Mouse (Mus musculus): Measurements from ENCODE around the gene Shtn1. TPM values are rescaled to one million over a fixed set of nuclear protein-coding genes. Genes with fewer than 3 reads are reported as not detected.

Shtn1 gene
- 1.00 and 1.5 TPM in 2 replicates for polyA plus RNA-seq (2015; fragmentation: Nextera tagmentation; extraction: Ambion mirVana)

DNA sequence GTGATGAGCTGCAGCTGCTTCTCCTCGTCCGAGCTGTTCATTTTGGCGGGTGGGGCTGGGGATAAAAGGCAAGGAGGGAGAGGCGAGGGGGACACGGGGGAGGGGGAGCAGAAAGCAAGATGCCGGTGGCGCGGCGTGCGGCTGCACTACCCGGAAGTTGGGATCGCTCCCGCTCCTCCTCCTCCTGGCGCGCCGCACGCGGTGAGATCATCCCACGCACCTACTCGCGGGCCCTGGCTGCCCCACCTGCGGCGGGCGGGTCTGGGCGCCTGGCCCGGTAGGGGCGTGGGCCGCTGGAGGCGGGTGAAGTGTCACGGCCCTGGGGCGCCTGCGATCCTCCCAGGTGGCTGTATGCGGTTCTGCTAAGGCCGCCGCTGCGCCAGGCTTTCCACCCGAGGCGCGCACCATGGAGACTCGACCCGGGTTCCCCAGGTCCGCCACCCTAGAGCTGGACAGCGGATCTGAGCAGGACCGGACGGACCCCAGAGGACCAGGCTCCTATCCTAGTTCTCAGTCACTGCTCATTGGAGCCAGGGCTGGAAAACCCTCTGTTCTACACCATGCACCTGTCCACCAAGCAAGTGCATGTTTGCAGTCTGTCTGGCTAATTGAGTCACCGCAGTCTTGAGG is at the start of gene Shtn1:
Gene Shtn1 (minus strand): TSS at position 629 of the 630 bp plus-strand sequence.
- peak within 1 kb of the TSS; percentile 98 for H3K4me2 ChIP-seq
- ATAC-seq (replicated peaks; ENCODE audit: insufficient number of reproducible peaks, insufficient read depth, low FRiP score, low read depth), result peak; percentile 47; the same call in 1 of the 2 replicates
- H3K27ac ChIP-seq, result no peak within 1 kb of the TSS
- peaks cover 8% of the 10 kb centered on the region for H3K4me1 ChIP-seq (replicated peaks)
- H3K4me3 ChIP-seq, result peak within 1 kb of the TSS; percentile 63
- peaks cover 57% of the 10 kb centered on the region for H3K27me3 ChIP-seq
- H3K36me3 ChIP-seq, result no peaks in the 10 kb centered on the region
- H3K9ac ChIP-seq, result peak within 1 kb of the TSS; percentile 46
- 1% methylated on average over 39 of the region's 46 CpGs for WGBS
- H3K9me3 ChIP-seq (replicated peaks), result no peaks in the 10 kb centered on the region

DNA sequence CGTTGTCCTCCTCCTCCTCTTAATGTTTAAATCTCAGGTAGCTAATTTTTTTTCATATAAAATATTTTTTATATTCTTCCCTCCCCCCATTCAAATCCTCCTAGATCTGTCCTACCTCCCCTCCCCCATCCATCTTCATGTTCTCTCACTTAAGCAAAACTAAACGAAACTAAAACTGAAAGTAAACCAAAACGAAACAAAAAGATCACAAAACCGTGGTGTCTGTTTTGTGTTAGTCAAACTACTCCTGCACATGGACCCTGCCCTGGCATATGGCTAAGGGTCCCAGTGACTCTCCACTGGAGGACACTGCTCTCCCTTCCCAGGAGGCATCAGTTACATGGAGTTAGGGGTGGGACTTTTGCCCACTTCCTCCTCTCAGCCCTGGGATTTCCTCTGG is 38.3 kb upstream of the Shtn1 start:
- Histone ChIP-seq H3K36me3 (no peaks in the 10 kb centered on the region), H3K27ac (no peak overlapping the region), H3K27me3 (no peaks in the 10 kb centered on the region), H3K4me2 (no peak overlapping the region; the same call in 1 of the 2 replicates), H3K4me1 (replicated peaks) (no peaks in the 10 kb centered on the region), H3K9me3 (replicated peaks) (no peaks in the 10 kb centered on the region), H3K4me3 (no peak overlapping the region), H3K9ac (no peak overlapping the region)
- WGBS, result 58% methylated on average over 4 of the region's 4 CpGs
- ATAC-seq (replicated peaks; ENCODE audit: insufficient number of reproducible peaks, insufficient read depth, low FRiP score, low read depth), result no peak

DNA sequence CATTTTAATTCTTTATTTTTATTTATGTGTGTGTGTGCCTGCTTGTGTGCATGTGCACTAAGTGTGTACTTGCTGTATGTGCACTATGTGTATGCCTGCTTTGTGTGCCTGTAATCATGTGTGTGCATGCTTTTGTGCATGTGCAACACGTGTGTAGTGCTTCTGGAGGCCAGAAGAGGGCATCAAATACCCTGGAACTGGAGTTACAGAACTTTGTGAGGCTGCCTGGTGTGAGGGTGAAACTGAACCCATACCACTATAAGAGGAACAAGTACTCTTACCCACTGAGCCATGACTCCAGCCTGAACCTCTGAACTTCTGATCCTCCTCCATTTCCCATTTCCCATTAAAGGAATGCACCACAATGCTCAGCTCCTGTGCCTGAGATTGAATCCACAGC is 34.0 kb upstream of the Shtn1 start:
- Histone ChIP-seq H3K36me3 (no peaks in the 10 kb centered on the region), H3K4me3 (no peak overlapping the region), H3K9ac (no peak overlapping the region), H3K4me1 (replicated peaks) (no peaks in the 10 kb centered on the region), H3K4me2 (no peak overlapping the region), H3K9me3 (replicated peaks) (no peaks in the 10 kb centered on the region), H3K27ac (no peak overlapping the region), H3K27me3 (no peaks in the 10 kb centered on the region; the same call in 1 of the 2 replicates)
- WGBS, result 42% methylated on average over 1 of the region's 1 CpGs
- no peak for ATAC-seq (replicated peaks; ENCODE audit: insufficient number of reproducible peaks, insufficient read depth, low FRiP score, low read depth)

DNA sequence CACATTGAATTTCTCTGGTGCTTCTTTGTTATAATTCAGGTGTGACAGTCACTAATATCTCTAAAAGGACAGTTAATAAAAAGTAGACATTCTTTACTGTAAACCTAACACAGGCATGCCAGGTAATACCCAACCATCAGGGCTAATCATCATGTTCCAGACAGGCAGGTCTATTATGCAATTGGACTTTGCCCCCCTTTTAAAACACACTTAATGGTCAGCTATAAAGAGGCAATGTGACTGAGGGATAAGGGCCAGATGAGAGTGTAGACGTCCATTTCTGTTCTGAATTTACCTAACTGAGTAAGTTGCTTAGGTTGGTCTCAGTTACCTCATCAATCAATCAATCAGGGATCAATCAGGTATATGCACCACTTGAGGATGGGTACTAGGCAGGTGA is 22.4 kb upstream of the Shtn1 start:
- H3K4me3 ChIP-seq, result no peak overlapping the region
- no peak overlapping the region for H3K4me2 ChIP-seq
- no peak overlapping the region for H3K27ac ChIP-seq
- no peaks in the 10 kb centered on the region; the same call in 1 of the 2 replicates for H3K9me3 ChIP-seq (replicated peaks)
- no peak for ATAC-seq (replicated peaks; ENCODE audit: insufficient number of reproducible peaks, insufficient read depth, low FRiP score, low read depth)
- no peak overlapping the region for H3K9ac ChIP-seq
- H3K27me3 ChIP-seq, result no peaks in the 10 kb centered on the region
- no peaks in the 10 kb centered on the region for H3K36me3 ChIP-seq
- WGBS, result 56% methylated on average over 1 of the region's 1 CpGs
- no peaks in the 10 kb centered on the region for H3K4me1 ChIP-seq (replicated peaks)

DNA sequence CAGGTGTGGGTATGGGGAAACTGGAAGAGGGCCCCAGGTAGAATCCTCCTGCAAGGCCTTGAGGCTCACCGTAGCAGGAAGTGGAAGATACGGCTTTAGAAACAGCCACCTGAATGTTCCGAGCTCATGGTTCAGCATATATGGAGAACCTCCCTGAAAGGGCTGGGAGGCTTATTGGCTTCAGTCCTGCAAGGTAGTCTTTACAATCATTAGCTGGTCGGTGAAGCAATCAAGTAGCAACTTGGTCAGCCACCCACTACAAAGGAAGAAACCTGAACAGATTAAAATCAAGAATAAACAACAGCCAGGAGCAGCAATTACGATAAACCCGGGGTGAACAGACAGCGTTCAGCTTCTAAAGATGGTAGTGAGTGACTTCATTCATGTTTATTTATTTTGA is 16.4 kb upstream of the Shtn1 start:
- H3K4me2 ChIP-seq, result no peak overlapping the region
- no peaks in the 10 kb centered on the region for H3K27me3 ChIP-seq
- H3K4me1 ChIP-seq (replicated peaks), result no peaks in the 10 kb centered on the region
- no peak for ATAC-seq (replicated peaks; ENCODE audit: insufficient number of reproducible peaks, insufficient read depth, low FRiP score, low read depth)
- 79% methylated on average over 7 of the region's 7 CpGs for WGBS
- H3K4me3 ChIP-seq, result no peak overlapping the region
- H3K36me3 ChIP-seq, result no peaks in the 10 kb centered on the region
- no peak overlapping the region for H3K27ac ChIP-seq
- no peak overlapping the region for H3K9ac ChIP-seq
- no peaks in the 10 kb centered on the region for H3K9me3 ChIP-seq (replicated peaks)

DNA sequence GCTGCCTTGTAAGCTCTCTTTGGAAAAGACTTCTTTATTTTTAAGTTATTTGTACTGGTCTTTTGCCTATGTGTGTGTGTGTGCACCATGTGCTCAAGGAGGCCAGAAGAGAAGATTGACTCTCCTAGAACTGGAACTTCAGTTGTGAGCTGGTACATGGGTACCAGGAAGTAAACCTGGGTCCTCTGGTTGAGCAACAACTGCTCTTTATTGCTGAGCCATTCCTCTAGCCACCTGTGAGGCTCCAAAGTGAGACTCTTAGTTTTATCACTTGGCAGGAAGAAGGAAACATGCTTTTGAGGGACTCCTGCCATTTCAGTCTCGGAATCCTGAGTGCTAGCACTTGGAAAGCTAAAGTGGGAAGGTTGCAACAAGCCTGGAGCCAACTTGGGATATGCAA is 14.4 kb upstream of the Shtn1 start:
- no peak overlapping the region for H3K27ac ChIP-seq
- WGBS, result 50% methylated on average over 1 of the region's 1 CpGs
- no peaks in the 10 kb centered on the region for H3K27me3 ChIP-seq
- peaks cover 4% of the 10 kb centered on the region; the same call in 1 of the 2 replicates for H3K9me3 ChIP-seq (replicated peaks)
- no peaks in the 10 kb centered on the region for H3K36me3 ChIP-seq
- H3K4me2 ChIP-seq, result no peak overlapping the region
- H3K4me3 ChIP-seq, result no peak overlapping the region
- no peak overlapping the region for H3K9ac ChIP-seq
- ATAC-seq (replicated peaks; ENCODE audit: insufficient number of reproducible peaks, insufficient read depth, low FRiP score, low read depth), result no peak
- H3K4me1 ChIP-seq (replicated peaks), result no peaks in the 10 kb centered on the region

DNA sequence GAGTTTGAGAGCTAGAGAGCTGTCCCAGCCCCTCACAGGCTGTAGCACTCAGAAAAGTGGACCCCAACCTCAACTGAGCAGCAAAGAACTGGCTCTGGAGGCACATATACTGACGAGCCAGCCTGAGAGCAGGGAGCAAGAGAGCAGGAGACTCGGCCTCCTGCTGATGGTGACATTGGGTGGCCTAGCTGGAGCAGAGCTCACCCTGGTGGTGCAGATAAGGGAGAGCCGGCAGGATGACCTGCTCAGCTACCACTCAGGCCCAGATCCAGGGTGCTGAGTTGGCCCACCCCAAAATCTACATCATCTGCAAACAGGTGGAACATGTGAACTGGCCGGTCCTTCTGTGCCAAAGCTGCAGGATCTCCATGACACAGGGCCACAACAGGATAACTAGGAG is 8.4 kb upstream of the Shtn1 start:
- 31% methylated on average over 4 of the region's 4 CpGs for WGBS
- H3K36me3 ChIP-seq, result no peaks in the 10 kb centered on the region
- ATAC-seq (replicated peaks; ENCODE audit: insufficient number of reproducible peaks, insufficient read depth, low FRiP score, low read depth), result no peak

DNA sequence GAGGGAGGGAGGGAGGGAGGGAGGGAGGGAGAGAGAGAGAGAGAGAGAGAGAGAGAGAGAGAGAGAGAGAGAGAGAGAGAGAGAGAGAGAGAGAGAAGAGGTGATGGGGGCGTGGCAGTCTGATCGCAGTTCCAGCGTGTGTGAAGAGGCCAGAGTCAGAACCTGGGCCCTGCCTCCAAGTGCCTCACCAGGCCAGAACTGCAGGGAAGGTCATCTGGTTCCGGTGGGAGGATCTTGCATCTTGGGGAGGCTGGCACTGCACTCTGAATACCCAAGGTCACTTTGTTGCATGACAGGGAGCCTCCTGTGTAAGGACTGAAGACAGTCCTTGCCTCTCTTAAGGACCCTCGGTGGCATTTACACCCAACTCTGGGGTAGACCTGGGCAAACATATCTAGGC is 231 bp upstream of the Shtn1 start:
- no peak for ATAC-seq (replicated peaks; ENCODE audit: insufficient number of reproducible peaks, insufficient read depth, low FRiP score, low read depth)
- peak overlapping the region; percentile 98 for H3K4me2 ChIP-seq
- H3K9ac ChIP-seq, result no peak overlapping the region
- no peaks in the 10 kb centered on the region for H3K9me3 ChIP-seq (replicated peaks)
- H3K4me3 ChIP-seq, result no peak overlapping the region; the same call in 1 of the 2 replicates
- H3K27me3 ChIP-seq, result peaks cover 57% of the 10 kb centered on the region
- H3K36me3 ChIP-seq, result no peaks in the 10 kb centered on the region
- WGBS, result 20% methylated on average over 5 of the region's 5 CpGs
- no peak overlapping the region for H3K27ac ChIP-seq
- H3K4me1 ChIP-seq (replicated peaks), result peaks cover 8% of the 10 kb centered on the region

More for the DNA sequence above, 8.4 kb upstream of the Shtn1 start:
- Histone ChIP-seq H3K27ac (no peak overlapping the region), H3K9ac (no peak overlapping the region), H3K4me1 (replicated peaks) (no peaks in the 10 kb centered on the region), H3K27me3 (no peaks in the 10 kb centered on the region), H3K4me3 (no peak overlapping the region), H3K9me3 (replicated peaks) (peaks cover 4% of the 10 kb centered on the region; the same call in 1 of the 2 replicates), H3K4me2 (no peak overlapping the region)

DNA sequence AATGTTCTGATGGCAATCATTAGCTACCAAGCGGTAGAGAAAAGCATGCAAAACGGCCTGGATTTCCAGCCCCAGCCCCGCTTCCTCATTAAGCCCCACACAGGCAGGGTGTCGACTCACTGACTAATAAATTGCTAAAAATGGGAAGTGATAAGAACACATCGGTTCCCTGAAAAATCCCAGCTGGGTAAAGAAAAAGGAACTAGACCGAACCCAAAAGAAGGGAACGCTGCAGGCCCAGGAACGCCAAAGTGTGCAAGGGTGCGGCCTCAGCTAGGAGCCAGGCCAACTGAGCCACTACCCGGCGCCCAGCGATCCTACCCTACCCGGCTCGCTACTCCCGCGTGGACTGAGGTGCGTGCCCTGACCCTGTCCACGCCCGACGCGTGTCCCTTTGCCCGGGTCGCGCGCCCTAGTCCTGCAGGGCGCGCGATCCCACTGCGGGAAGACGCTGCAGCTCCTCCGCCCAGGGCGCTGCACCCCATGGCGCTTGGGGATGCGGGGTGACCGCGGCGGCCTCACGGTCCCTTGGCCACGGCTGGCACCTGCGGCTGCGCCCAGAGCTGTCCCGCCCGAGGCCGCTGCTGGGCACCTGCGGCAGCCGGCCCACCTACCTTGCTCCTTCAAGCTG is 944 bp downstream of the Shtn1 start:
- Histone ChIP-seq H3K27me3 (peaks cover 57% of the 10 kb centered on the region), H3K4me2 (peak overlapping the region; percentile 98), H3K4me3 (peak overlapping the region; percentile 63), H3K9me3 (replicated peaks) (no peaks in the 10 kb centered on the region), H3K27ac (no peak overlapping the region), H3K9ac (peak overlapping the region; percentile 46), H3K36me3 (no peaks in the 10 kb centered on the region), H3K4me1 (replicated peaks) (peaks cover 8% of the 10 kb centered on the region)
- WGBS, result 6% methylated on average over 46 of the region's 46 CpGs
- ATAC-seq (replicated peaks; ENCODE audit: insufficient number of reproducible peaks, insufficient read depth, low FRiP score, low read depth), result no peak

DNA sequence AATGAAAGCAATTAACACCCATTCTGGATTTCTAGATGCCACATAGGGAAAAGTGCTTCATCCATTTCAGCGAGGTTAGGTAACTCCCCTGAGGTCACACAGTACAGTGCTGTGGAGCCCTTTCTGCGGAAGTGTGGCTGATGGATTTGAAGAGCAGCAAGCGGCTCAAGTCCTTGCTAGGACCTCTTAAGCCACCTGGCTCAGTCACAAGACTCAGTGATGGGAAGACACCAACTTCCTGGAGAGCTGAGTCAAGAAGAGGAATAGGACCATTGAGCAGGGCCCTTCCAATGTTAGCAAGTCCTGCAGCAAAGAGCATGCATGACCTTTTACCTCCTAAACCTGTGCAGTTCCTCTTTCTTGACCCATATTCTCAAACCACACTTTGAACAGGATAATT is 1.5 kb downstream of the Shtn1 start:
- 64% methylated on average over 3 of the region's 3 CpGs for WGBS
- Histone ChIP-seq H3K27ac (no peak overlapping the region), H3K36me3 (no peaks in the 10 kb centered on the region), H3K4me1 (replicated peaks) (peaks cover 8% of the 10 kb centered on the region), H3K4me2 (peak overlapping the region; percentile 98), H3K27me3 (peaks cover 57% of the 10 kb centered on the region), H3K9me3 (replicated peaks) (no peaks in the 10 kb centered on the region), H3K4me3 (no peak overlapping the region), H3K9ac (no peak overlapping the region)
- ATAC-seq (replicated peaks; ENCODE audit: insufficient number of reproducible peaks, insufficient read depth, low FRiP score, low read depth), result no peak

DNA sequence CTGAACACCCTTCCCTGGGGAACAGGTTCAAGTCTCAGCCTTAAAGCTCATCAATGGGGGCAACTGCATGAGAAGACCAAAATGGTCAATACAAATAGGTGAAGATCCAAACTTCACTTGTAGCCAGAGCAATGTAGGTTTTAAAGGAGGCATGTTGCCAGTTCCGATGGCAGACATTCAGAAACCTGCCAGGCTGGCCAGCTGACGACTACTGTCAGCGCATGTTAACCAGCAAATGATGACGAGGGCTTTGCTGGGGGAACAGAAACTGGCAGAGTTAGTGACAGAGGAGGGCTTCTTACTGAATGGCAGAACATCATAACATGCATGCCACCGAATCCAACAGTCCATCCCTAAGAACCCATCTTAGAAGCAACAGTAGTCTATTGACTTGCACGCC is 2.9 kb downstream of the Shtn1 start:
- peaks cover 8% of the 10 kb centered on the region for H3K4me1 ChIP-seq (replicated peaks)
- H3K9me3 ChIP-seq (replicated peaks), result no peaks in the 10 kb centered on the region
- H3K4me2 ChIP-seq, result no peak overlapping the region
- H3K9ac ChIP-seq, result no peak overlapping the region
- ATAC-seq (replicated peaks; ENCODE audit: insufficient number of reproducible peaks, insufficient read depth, low FRiP score, low read depth), result no peak
- no peak overlapping the region for H3K4me3 ChIP-seq
- peaks cover 51% of the 10 kb centered on the region for H3K27me3 ChIP-seq
- no peak overlapping the region for H3K27ac ChIP-seq
- 78% methylated on average over 6 of the region's 6 CpGs for WGBS
- no peaks in the 10 kb centered on the region for H3K36me3 ChIP-seq

DNA sequence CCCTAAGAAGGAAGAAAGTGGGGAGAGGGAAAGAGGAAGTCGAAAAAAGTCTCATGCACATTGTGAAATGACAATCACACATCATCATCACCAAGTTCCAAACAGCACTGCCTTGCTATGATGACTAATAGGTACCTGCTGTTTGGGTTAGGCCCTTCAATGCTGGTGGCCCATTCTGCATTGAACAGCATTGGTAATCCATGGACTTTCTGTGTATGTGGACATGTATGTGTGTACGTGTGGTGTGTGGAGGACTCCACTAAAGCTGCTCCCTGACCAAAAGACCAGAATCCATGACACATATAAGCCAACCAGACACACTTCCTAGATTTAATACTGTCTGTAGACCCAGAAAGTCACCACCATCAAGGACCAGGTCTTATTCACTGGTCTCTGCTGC is 3.9 kb downstream of the Shtn1 start:
- ATAC-seq (replicated peaks; ENCODE audit: insufficient number of reproducible peaks, insufficient read depth, low FRiP score, low read depth), result no peak
- H3K9me3 ChIP-seq (replicated peaks), result no peaks in the 10 kb centered on the region
- no peaks in the 10 kb centered on the region for H3K36me3 ChIP-seq
- H3K27me3 ChIP-seq, result peaks cover 41% of the 10 kb centered on the region
- H3K4me1 ChIP-seq (replicated peaks), result peaks cover 8% of the 10 kb centered on the region
- no peak overlapping the region for H3K4me2 ChIP-seq
- no peak overlapping the region for H3K9ac ChIP-seq
- WGBS, result 82% methylated on average over 2 of the region's 2 CpGs
- no peak overlapping the region for H3K4me3 ChIP-seq
- H3K27ac ChIP-seq, result no peak overlapping the region
